Mouse (Mus musculus): ENCODE results near the gene Fbxl3. TPM values are rescaled to one million over a fixed set of nuclear protein-coding genes. Genes with fewer than 3 reads are reported as not detected.

The Fbxl3 gene
- 22.1 and 23.2 TPM in 2 replicates for polyA plus RNA-seq (2015; fragmentation: Nextera tagmentation; extraction: Ambion mirVana)

DNA sequence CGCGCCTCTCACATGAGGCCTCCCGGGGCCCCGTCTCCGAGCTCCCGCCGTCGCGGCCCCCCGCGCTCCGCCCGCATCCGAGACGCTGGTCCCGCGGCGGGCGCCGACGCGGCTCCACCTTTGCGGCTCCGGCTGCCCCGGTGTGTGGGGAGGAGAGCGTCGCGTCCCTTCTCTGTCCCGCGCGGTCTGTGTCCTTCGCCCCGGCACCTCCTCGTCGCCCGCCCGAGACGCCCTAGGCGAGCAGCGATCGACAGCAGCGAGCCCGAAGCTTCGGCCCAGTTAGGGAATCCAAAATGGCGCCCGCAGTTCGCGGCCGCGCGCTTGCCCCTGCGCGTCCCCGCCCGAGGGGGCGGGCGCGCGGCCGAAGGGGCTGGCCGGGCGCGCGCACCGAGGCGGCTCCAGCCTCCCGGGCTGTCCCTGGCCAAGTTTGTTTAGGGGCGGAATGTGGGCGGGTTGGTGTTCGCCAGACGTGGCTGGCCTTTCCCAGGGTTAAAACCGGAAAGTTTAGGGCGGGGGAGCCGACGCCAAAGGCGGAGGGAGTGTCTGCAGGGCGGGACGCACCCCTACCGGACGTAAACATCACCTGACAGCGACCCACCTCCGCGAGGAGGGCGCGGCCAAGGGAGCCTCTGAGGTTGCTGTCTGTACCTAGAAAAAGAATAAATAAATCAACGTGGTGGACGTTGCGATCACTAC lies at the start of gene Fbxl3:
Gene Fbxl3, minus strand, starts transcription at position 329 of the 696 bp plus-strand sequence.
- Histone ChIP-seq H3K4me1 (ENCODE audit: control insufficient read depth, insufficient read depth, low read length) (peaks cover 24% of the 10 kb centered on the region), H3K4me3 (ENCODE audit: low read depth, low read length) (peak within 1 kb of the TSS; percentile 93), H3K27ac (ENCODE audit: low read length) (peak within 1 kb of the TSS; percentile 98), H3K36me3 (ENCODE audit: control insufficient read depth, insufficient read depth, low read length) (peaks cover 2% of the 10 kb centered on the region; the same call in 1 of the 2 replicates), H3K9ac (ENCODE audit: low read depth, low read length) (peak within 1 kb of the TSS; percentile 99), H3K4me2 (ENCODE audit: low read length) (peak within 1 kb of the TSS; percentile 69), H3K9me3 (replicated peaks; ENCODE audit: control insufficient read depth, low read length, poor library complexity, severe bottlenecking) (no peaks in the 10 kb centered on the region), H3K27me3 (ENCODE audit: control insufficient read depth, insufficient read depth, low read depth, low read length) (no peaks in the 10 kb centered on the region)
- peak; percentile 85 for ATAC-seq
- under 1% methylated on average over 78 of the region's 88 CpGs for WGBS

DNA sequence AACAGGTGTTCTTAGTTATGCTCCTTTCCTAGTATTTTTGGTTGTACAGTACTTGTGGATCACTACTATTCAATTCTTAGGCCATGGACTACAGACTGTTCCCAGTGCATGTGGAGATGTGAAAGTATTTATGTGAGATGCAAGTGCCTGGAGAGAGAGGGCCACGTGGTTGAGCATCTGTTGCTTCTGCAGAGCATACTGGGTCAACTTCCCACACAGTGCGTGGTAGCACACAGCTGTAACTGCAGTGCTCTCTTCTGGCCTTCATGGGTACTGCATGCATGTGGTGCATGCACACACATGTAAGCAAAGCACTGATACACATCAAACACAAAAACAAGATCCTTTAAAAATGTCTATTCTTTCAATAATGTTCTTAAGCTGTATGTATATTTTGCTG lies 32.6 kb upstream of the Fbxl3 start:
- Histone ChIP-seq H3K36me3 (ENCODE audit: control insufficient read depth, insufficient read depth, low read length) (peaks cover 47% of the 10 kb centered on the region), H3K27me3 (ENCODE audit: control insufficient read depth, insufficient read depth, low read depth, low read length) (no peaks in the 10 kb centered on the region), H3K4me1 (ENCODE audit: control insufficient read depth, insufficient read depth, low read length) (no peaks in the 10 kb centered on the region), H3K27ac (ENCODE audit: low read length) (no peak overlapping the region), H3K4me2 (ENCODE audit: low read length) (no peak overlapping the region), H3K9me3 (replicated peaks; ENCODE audit: control insufficient read depth, low read length, poor library complexity, severe bottlenecking) (no peaks in the 10 kb centered on the region), H3K4me3 (ENCODE audit: low read depth, low read length) (no peak overlapping the region), H3K9ac (ENCODE audit: low read depth, low read length) (no peak overlapping the region)
- 79% methylated on average over 2 of the region's 2 CpGs for WGBS
- ATAC-seq = no peak

DNA sequence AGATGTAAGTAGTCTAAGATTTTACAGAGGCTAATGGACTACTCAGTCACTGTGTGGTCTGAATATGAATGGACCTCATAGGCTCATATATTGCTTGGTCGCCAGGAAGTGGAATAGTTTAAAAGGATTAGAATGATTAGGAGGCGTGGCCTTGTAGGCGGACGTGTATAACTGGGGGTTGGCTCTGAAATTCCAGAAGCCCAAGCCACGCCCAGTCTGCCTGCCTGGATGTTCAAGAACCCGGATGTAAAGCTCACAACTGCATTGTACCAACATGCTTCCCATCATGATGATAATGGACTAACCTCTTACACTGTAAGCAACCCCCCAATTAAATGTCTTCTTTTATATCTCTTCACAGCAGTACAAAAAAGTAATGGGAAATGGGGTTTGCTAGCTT lies 26.4 kb upstream of the Fbxl3 start:
- Histone ChIP-seq H3K27ac (ENCODE audit: low read length) (no peak overlapping the region), H3K4me2 (ENCODE audit: low read length) (no peak overlapping the region), H3K4me3 (ENCODE audit: low read depth, low read length) (no peak overlapping the region), H3K36me3 (ENCODE audit: control insufficient read depth, insufficient read depth, low read length) (peaks cover 52% of the 10 kb centered on the region), H3K27me3 (ENCODE audit: control insufficient read depth, insufficient read depth, low read depth, low read length) (no peaks in the 10 kb centered on the region), H3K9ac (ENCODE audit: low read depth, low read length) (no peak overlapping the region), H3K9me3 (replicated peaks; ENCODE audit: control insufficient read depth, low read length, poor library complexity, severe bottlenecking) (no peaks in the 10 kb centered on the region), H3K4me1 (ENCODE audit: control insufficient read depth, insufficient read depth, low read length) (no peaks in the 10 kb centered on the region)
- WGBS = 83% methylated on average over 6 of the region's 6 CpGs
- no peak for ATAC-seq

DNA sequence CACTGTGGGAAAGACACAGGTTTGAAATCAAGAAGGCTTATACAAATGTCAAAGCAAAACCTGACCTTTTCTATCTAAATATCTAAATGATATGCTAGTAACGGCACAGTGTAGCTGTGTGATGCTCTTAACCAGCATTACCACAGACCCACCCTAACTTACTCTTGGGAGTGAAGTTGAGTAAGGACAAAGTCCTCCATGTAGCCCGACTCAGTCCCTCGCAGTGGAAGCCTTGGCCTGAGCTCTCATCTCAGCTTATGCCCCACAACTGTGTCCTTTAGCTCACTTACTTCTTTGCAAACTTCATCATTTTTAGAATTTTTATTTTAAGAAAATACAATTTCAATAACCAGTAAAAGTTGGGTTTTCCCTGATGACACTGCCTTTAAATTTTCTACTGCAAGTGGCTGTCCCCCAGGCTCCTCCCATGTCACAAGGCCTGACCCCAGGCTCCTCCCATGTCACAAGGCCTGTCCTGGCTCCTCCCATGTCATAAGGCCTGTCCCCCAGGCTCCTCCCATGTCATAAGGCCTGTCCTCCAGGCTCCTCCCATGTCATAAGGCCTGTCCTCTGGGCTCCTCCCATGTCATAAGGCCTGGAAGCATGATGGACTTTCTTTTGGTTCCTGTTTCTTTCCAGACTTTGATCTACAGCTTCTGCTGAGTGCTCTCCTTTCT lies 15.8 kb upstream of the Fbxl3 start:
- no peaks in the 10 kb centered on the region for H3K4me1 ChIP-seq (ENCODE audit: control insufficient read depth, insufficient read depth, low read length)
- ATAC-seq = no peak
- H3K4me2 ChIP-seq (ENCODE audit: low read length) = no peak overlapping the region
- no peak overlapping the region for H3K27ac ChIP-seq (ENCODE audit: low read length)
- H3K36me3 ChIP-seq (ENCODE audit: control insufficient read depth, insufficient read depth, low read length) = peaks cover 49% of the 10 kb centered on the region
- no peak overlapping the region for H3K4me3 ChIP-seq (ENCODE audit: low read depth, low read length)
- 95% methylated on average over 3 of the region's 3 CpGs for WGBS
- H3K9ac ChIP-seq (ENCODE audit: low read depth, low read length) = no peak overlapping the region
- H3K9me3 ChIP-seq (replicated peaks; ENCODE audit: control insufficient read depth, low read length, poor library complexity, severe bottlenecking) = no peaks in the 10 kb centered on the region
- no peaks in the 10 kb centered on the region for H3K27me3 ChIP-seq (ENCODE audit: control insufficient read depth, insufficient read depth, low read depth, low read length)

DNA sequence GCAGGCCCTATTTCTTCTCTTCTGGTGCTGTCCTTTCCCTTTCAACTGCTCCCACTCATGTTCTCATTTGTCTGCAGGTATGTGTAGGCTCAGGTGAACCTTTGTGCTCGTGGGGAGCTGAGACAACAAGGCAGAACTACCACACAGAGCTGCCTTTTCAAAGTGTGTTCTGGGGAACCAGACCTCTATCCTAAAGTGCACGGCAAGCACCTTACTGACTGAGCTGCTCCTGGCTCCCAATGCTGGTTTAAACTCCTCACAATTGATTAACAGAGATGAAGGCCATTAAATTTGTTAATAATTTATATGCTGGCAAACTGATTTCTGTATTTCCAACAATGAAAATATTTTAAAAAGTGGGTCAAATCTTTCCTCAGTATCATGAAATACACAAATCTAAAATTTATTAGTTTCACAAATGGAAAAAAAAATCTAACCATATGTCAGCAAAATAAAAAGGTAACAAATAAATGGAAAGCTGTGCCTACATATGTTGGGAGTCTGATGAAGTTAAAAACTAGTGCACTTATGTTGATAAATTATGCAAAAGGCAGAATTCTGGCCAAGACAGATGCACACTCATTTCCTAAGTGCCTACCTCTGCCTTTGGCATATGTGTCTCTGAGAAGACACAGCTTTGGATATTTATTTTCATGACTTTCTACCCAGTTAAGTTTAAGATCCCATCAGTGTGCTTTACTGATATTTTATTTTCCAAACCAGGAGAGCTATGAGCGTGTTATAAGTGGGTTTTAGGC lies 13.4 kb upstream of the Fbxl3 start:
- H3K27me3 ChIP-seq (ENCODE audit: control insufficient read depth, insufficient read depth, low read depth, low read length) = no peaks in the 10 kb centered on the region
- peaks cover 33% of the 10 kb centered on the region for H3K36me3 ChIP-seq (ENCODE audit: control insufficient read depth, insufficient read depth, low read length)
- whole genome bisulfite sequencing = 91% methylated on average over 3 of the region's 3 CpGs
- no peak overlapping the region for H3K27ac ChIP-seq (ENCODE audit: low read length)
- no peaks in the 10 kb centered on the region for H3K4me1 ChIP-seq (ENCODE audit: control insufficient read depth, insufficient read depth, low read length)
- H3K9ac ChIP-seq (ENCODE audit: low read depth, low read length) = no peak overlapping the region
- ATAC-seq = no peak
- H3K4me3 ChIP-seq (ENCODE audit: low read depth, low read length) = no peak overlapping the region
- H3K4me2 ChIP-seq (ENCODE audit: low read length) = no peak overlapping the region
- no peaks in the 10 kb centered on the region for H3K9me3 ChIP-seq (replicated peaks; ENCODE audit: control insufficient read depth, low read length, poor library complexity, severe bottlenecking)

DNA sequence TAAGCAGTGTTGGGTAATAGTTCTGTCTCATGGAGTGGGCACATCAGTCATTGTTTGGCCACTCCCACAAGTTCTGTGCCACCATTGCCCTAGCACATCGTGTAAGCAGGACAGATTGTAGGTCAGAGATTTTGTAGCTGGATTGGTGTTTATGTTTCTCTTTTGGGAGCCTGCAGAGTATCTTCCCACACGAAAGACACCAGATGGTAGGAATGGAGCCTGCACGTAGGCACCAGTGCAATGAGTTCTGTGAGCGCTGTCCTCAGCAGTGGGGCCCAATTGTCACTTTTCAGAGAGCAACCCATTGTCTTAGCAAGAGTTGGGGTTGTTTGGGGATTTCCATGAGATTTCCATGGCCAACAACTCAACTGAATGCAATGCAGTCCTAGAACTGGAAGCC lies 10.6 kb upstream of the Fbxl3 start:
- Histone ChIP-seq H3K4me2 (ENCODE audit: low read length) (no peak overlapping the region), H3K9ac (ENCODE audit: low read depth, low read length) (no peak overlapping the region)
- WGBS = 91% methylated on average over 4 of the region's 4 CpGs

DNA sequence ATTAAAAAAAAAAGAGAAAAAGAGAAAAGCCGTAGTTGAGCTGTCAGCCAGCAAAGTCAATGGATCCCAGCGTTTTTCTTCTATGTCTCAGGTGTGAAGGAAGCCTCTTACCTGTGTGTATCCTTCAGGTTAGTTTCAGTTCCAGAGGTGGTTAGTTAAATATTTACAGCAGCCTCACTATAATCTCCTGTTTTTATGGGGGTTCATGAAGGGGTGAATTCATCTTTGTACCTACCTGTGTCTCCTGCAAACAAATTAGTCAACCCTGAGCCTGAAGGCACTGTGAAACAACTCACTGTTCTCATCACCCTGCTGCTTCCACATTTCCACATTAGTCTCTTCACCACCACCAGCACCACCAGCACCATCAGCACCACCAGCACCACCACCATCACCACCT lies 6.9 kb upstream of the Fbxl3 start:
- no peaks in the 10 kb centered on the region for H3K4me1 ChIP-seq (ENCODE audit: control insufficient read depth, insufficient read depth, low read length)
- H3K27me3 ChIP-seq (ENCODE audit: control insufficient read depth, insufficient read depth, low read depth, low read length) = no peaks in the 10 kb centered on the region
- ATAC-seq = no peak
- WGBS = 95% methylated on average over 2 of the region's 2 CpGs
- H3K9me3 ChIP-seq (replicated peaks; ENCODE audit: control insufficient read depth, low read length, poor library complexity, severe bottlenecking) = no peaks in the 10 kb centered on the region
- H3K9ac ChIP-seq (ENCODE audit: low read depth, low read length) = no peak overlapping the region
- no peak overlapping the region for H3K4me2 ChIP-seq (ENCODE audit: low read length)
- 0 out of 2 replicates have a peak, but pooled peaks cover 2% of the 10 kb centered on the region for H3K36me3 ChIP-seq (ENCODE audit: control insufficient read depth, insufficient read depth, low read length)
- H3K27ac ChIP-seq (ENCODE audit: low read length) = no peak overlapping the region
- no peak overlapping the region for H3K4me3 ChIP-seq (ENCODE audit: low read depth, low read length)

More for the DNA sequence above, 10.6 kb upstream of the Fbxl3 start:
- H3K27ac ChIP-seq (ENCODE audit: low read length) = no peak overlapping the region
- no peaks in the 10 kb centered on the region for H3K4me1 ChIP-seq (ENCODE audit: control insufficient read depth, insufficient read depth, low read length)
- no peak for ATAC-seq
- peaks cover 16% of the 10 kb centered on the region for H3K36me3 ChIP-seq (ENCODE audit: control insufficient read depth, insufficient read depth, low read length)
- H3K4me3 ChIP-seq (ENCODE audit: low read depth, low read length) = no peak overlapping the region
- H3K9me3 ChIP-seq (replicated peaks; ENCODE audit: control insufficient read depth, low read length, poor library complexity, severe bottlenecking) = no peaks in the 10 kb centered on the region
- no peaks in the 10 kb centered on the region for H3K27me3 ChIP-seq (ENCODE audit: control insufficient read depth, insufficient read depth, low read depth, low read length)

DNA sequence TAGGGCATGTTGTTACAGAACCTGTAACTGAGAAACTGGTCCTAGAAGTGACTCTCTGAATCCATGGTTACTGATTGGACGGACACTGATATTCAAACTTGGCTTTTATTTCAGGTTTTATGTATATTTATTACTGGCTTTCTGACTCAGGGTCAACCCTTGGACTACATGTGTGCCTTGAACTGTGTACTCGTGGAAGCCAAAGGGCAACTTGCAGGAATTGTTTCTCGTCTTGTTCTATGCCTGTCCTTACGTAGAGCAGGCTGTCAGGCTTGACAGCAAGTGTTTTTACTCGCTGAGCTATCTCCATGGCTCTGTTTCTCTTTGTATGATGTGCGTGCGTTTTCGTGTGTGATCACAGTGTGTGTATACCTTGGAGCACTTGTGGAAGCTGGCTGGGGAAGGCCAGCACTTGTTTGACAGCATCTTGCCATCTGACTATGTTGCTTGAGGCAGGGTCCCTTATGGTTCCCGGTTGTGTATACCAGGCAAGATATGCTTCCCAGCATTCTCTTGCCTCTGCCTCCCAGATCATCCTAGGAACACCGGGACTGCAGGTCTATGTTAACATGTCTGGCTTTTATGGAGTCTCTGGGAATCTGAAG lies 3.5 kb upstream of the Fbxl3 start:
- no peak overlapping the region for H3K9ac ChIP-seq (ENCODE audit: low read depth, low read length)
- peaks cover 3% of the 10 kb centered on the region; the same call in 1 of the 2 replicates for H3K4me1 ChIP-seq (ENCODE audit: control insufficient read depth, insufficient read depth, low read length)
- no peak overlapping the region for H3K4me2 ChIP-seq (ENCODE audit: low read length)
- no peak overlapping the region for H3K4me3 ChIP-seq (ENCODE audit: low read depth, low read length)
- no peak overlapping the region for H3K27ac ChIP-seq (ENCODE audit: low read length)
- no peaks in the 10 kb centered on the region for H3K36me3 ChIP-seq (ENCODE audit: control insufficient read depth, insufficient read depth, low read length)
- WGBS = 83% methylated on average over 10 of the region's 10 CpGs
- H3K9me3 ChIP-seq (replicated peaks; ENCODE audit: control insufficient read depth, low read length, poor library complexity, severe bottlenecking) = no peaks in the 10 kb centered on the region
- H3K27me3 ChIP-seq (ENCODE audit: control insufficient read depth, insufficient read depth, low read depth, low read length) = no peaks in the 10 kb centered on the region
- no peak for ATAC-seq

Measured in midbrain, embryonic 16.5 days (tissue).